Mouse (Mus musculus): ENCODE measurements around the gene Zc3h6. TPM values are rescaled to one million over a fixed set of nuclear protein-coding genes. Genes with fewer than 3 reads are reported as not detected.
"Not testable (repeated sequence)": the region's sequence is repeated elsewhere in the genome, so short reads cannot be mapped to it uniquely, and the experiment has no call there.

The Zc3h6 gene
- polyA plus RNA-seq (2017; shearing (Covaris generic)), result 10 to 100 TPM in 2 of 3 experiments, 1 to 10 TPM in 1; 2.9 to 12.8 (median 10.1) TPM

GRCm38 (mm10) chr2:128966641-128967580 lies at the start of gene Zc3h6:
TSS of gene Zc3h6 (plus strand) at chr2:128967402.
- ATAC-seq, result peak; percentile 95

- no peak for ATAC-seq
Measured at GRCm38 (mm10) chr2:128924799-128925198, 42.4 kb upstream of the Zc3h6 start.

- ATAC-seq, result no peak
Measured at GRCm38 (mm10) chr2:128928446-128928845, 38.8 kb upstream of the Zc3h6 start.

GRCm38 (mm10) chr2:128930704-128931103 lies 36.5 kb upstream of the Zc3h6 start:
- no peak for ATAC-seq

- no peak for ATAC-seq
Measured at GRCm38 (mm10) chr2:128936256-128936655, 30.9 kb upstream of the Zc3h6 start.

- peak; percentile 89 for ATAC-seq
Measured at GRCm38 (mm10) chr2:128943538-128944528, 23.4 kb upstream of the Zc3h6 start, which contains the start of gene Zc3h8. TSS of gene Zc3h8 (minus strand) at chr2:128944077.

GRCm38 (mm10) chr2:128947962-128948588 lies 19.1 kb upstream of the Zc3h6 start:
- ATAC-seq, result peak; percentile 37

GRCm38 (mm10) chr2:128954186-128954585 lies 13.0 kb upstream of the Zc3h6 start:
- no peak for ATAC-seq

- ATAC-seq, result no peak
Measured at GRCm38 (mm10) chr2:128965505-128966105, 1.6 kb upstream of the Zc3h6 start.

GRCm38 (mm10) chr2:128966236-128966635 lies 966 bp upstream of the Zc3h6 start:
- ATAC-seq, result no peak

GRCm38 (mm10) chr2:128967661-128968441 lies 649 bp downstream of the Zc3h6 start, which contains the start of gene Gm10762:
TSS of gene Gm10762 (minus strand) at chr2:128967725.
- ATAC-seq, result peak; percentile 9

- ATAC-seq, result no peak
Measured at GRCm38 (mm10) chr2:128968475-128969083, 1.4 kb downstream of the Zc3h6 start.

- ATAC-seq, result no peak
Measured at GRCm38 (mm10) chr2:128972301-128972700, 5.1 kb downstream of the Zc3h6 start.

- no peak for ATAC-seq
Measured at GRCm38 (mm10) chr2:128975572-128975971, 8.4 kb downstream of the Zc3h6 start.

- no peak for ATAC-seq
Measured at GRCm38 (mm10) chr2:128984746-128985145, 17.5 kb downstream of the Zc3h6 start.

GRCm38 (mm10) chr2:129004872-129005271 lies 37.7 kb downstream of the Zc3h6 start:
- ATAC-seq, result no peak

- ATAC-seq, result no peak
Measured at GRCm38 (mm10) chr2:129006194-129006749, 39.1 kb downstream of the Zc3h6 start.

GRCm38 (mm10) chr2:129008867-129009266 lies 41.7 kb downstream of the Zc3h6 start:
- not testable (repeated sequence) for ATAC-seq

GRCm38 (mm10) chr2:129020106-129020505 lies 52.9 kb downstream of the Zc3h6 start:
- no peak for ATAC-seq

GRCm38 (mm10) chr2:129024820-129025219 lies 57.6 kb downstream of the Zc3h6 start:
- no peak for ATAC-seq
